Mouse (Mus musculus) spleen, adult 2 months (tissue): ENCODE results near the gene Cfap157.

ENCODE experiments used
- CTCF ChIP-seq: fragments of 200-500 bp; IDR thresholded peaks from 2 replicates; pipeline ENCODE4 v1.5.1; 2011; ENCODE audit warnings: mild to moderate bottlenecking, inconsistent platforms; ENCODE audit not compliant: insufficient read depth, insufficient read length, insufficient replicate concordance; ENCODE audit errors: extremely low read depth
- POLR2A ChIP-seq: fragments of 200-500 bp; IDR thresholded peaks from 2 replicates; pipeline ENCODE4 v1.6.1; 2011; ENCODE audit warnings: low read depth, low read length, inconsistent platforms

- TF ChIP-seq CTCF (no peak), POLR2A (no peak)
Measured at GRCm38 (mm10) chr2:32729547-32729946, 54.7 kb downstream of the Cfap157 start.
